Mouse (Mus musculus) left cerebral cortex, postnatal 14 days (tissue): ENCODE measurements around the gene Trim3. TPM values are rescaled to one million over a fixed set of nuclear protein-coding genes. Genes with fewer than 3 reads are reported as not detected.

Source experiments
- DNase-seq, 2 experiments: peaks; one replicate each; pipeline ENCODE4 v3.0.0; 2021 to 2022; ENCODE audit warnings: low spot score in 2 of 2, mixed read lengths in 1 of 2
- intact Hi-C: fragments of 180-260 bp; cut with DNase I; formaldehyde crosslinking; loops from one replicate; pipeline ENCODE4 v1.15.1; 2025
- total RNA-seq, 2 experiments: library from RNA; stranded (reverse); gene quantifications; 2 replicates each; pipeline ENCODE4 v1.2.3; 2021

The Trim3 gene
- total RNA-seq, 2 experiments from 2014 or later = 146 to 148 TPM

DNA sequence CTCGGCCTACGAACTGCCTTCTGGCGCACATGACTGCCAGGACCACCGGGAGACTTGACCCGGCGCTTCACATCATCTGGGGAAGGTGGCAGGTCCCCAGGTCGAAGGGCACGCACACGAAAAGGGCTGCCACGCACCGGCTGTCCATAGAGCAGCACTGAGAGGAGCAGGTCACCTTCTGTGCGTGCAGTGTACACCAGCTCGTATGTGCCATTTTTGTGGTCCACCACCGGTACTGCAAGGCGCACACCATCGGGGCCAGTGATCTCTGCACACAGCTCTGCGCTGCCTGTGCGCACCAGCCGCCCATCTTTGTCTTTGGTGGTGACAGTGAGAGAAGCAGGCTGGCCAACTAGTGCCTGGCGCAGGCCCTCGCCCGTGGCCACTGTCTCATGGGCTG, 15.6 kb downstream of the Trim3 start:
- DNase-seq = no peak
- intact Hi-C loops = no loop called here

DNA sequence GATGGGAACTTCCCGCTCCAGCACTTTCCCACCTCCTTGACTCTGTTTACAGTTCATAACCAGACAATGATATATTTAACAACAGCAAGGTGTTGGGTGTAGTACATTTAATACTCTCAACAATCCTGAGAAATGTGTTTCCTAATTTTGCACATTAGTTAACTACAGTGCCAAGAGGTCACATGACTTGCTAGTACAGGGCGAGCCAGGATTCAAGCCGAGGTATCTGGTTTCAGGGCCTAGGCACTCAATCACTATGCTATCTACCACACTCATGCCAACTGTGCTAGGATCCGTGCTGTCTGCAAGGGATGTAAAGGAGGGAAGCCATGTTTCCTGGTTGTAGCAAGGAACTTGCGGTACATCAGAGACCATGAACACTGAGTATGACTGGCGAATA, 16.8 kb downstream of the Trim3 start:
- no peak for DNase-seq
- intact Hi-C loops = no loop called here

DNA sequence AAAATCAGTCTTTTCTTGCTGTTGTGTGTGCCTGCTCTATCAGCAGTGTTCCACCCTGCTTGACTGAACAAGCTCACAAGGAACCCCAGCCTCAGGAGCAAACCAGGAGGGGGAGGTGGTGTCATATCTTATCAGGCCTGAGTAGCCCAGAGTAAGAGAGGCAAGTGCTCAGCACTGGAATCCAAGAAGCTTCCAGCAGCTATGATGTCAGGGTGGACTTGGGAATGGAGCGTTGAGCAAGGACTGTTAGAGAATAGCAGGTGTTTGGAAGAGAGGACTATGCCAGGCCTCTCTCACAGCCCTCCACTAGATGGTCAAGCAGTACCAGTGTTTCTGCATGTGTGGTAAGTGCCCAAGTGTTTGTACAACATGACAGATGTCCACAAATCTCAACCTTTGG, 17.7 kb downstream of the Trim3 start:
- intact Hi-C loops = no loop called here
- DNase-seq = no peak

DNA sequence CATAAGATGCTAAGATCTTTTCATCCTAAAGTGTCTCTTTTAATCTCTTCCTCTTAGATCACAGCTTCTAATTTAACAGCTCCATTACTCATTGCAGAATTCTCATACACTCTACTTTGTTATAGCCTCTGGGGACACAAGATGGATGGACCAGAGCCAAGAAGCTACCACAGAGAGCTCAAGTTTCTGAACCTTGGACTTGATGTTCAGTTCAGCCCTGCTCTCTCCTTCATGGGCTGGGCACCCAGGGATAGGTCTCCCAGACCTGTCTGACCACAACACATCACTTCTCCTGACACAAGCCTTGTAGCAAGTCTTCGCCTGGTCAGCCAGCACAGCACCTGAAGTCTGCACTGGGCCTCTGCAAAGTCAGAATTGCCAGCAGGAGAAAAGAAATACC, 19.0 kb downstream of the Trim3 start:
- intact Hi-C loops = loop anchor here (1.0 kb wide), 1 partner anchor 17 kb away; no protein-coding TSS in a partner anchor

DNA sequence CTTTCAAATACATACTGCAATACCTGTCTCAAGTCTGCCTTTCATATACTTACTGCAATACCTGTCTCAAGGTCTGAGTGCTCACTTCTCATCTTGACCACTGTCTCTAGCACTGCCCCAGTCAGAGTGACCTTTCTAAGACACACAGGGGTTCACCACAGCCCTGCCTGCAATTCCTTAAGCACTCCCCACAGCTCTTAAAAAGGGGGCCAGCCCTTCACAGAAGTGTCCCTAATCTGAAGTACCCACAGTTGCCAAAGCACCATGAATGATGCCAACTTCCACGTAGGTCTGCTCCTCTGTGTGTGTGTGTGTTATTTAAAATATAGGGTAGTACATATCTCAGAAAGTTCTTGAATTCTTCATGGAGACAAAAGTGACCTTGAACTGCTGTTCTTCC, 21.6 kb downstream of the Trim3 start:
- no peak for DNase-seq
- intact Hi-C loops = no loop called here

More for the DNA sequence above, 19.0 kb downstream of the Trim3 start:
- no peak for DNase-seq

DNA sequence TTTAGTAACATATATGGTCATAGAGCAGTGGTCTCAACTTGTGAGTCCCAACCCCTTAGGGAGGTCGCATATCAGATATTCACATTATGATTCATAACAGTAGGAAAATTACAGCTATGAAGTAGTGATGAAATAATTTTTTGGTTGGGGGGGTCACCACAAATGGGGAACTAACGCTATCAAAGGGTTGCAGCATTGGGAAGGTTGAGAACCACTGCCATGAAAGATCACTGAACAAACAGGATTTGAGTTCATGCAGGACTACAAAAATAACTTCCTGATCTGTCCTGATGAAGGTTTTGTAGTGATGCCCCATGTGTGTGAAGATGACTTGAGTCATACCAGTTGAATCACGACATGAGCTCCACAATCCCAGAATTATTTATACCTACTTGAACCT, 24.9 kb downstream of the Trim3 start:
- no peak for DNase-seq
- intact Hi-C loops = no loop called here

DNA sequence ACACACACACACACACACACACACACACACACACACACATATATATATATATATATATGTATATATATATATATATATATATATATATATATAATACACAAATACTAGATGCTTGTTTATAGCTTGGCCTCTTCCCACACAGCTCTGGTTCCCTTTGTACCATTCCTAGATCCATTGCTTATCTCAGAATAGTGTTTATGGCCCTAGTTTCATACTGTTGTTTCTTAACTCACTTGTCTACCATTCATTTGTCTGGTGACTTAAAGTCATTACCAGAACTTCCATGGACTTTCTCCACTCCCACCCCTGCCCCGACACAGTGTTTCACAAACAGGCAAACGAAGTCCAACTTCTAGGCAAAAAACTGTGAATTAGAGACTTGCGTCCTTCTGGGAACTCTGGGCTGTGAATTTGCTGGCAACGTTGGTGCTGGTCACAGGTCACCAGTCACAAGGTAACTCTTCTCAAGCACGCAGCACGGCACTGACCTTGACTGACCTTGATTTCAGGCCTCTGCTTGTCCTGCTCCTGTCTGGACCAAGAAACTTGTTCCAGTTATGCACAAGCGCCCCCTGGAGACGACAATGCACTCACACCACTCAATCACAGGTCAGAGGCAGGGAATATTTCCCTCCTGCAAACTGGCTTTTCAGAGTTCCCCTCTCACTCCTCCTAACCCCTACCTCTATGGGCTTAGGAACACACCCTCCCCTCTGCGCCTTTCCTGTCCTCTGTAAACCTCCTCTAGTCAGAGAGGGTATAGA, 30.3 kb downstream of the Trim3 start:
- DNase-seq = peak; percentile 48 to 72

DNA sequence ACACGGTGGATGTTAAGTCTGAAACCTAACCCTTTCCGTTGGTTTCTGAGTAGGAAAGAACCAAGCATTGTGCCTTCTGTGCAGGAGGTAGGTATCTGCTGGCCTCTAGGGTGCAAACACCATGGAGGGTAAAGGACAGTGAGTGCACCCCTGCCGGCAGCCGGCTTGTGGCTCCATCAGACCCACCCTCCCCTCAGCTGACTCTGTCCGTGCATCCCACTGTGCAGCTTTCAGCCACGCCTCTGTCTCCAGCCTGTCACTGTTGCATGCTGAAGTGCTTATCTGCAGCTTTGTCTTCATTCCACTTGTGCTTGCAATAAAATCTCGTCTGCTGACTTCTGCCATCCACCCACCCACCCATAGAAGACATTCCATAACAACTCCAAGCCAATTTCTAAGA, 43.3 kb downstream of the Trim3 start:
- intact Hi-C loops = no loop called here
- DNase-seq = no peak

More for the DNA sequence above, 30.3 kb downstream of the Trim3 start:
- intact Hi-C loops = loop anchor here (5.0 kb wide), 1 partner anchor 51 kb away; the partner anchor contains the start of gene Smpd1

DNA sequence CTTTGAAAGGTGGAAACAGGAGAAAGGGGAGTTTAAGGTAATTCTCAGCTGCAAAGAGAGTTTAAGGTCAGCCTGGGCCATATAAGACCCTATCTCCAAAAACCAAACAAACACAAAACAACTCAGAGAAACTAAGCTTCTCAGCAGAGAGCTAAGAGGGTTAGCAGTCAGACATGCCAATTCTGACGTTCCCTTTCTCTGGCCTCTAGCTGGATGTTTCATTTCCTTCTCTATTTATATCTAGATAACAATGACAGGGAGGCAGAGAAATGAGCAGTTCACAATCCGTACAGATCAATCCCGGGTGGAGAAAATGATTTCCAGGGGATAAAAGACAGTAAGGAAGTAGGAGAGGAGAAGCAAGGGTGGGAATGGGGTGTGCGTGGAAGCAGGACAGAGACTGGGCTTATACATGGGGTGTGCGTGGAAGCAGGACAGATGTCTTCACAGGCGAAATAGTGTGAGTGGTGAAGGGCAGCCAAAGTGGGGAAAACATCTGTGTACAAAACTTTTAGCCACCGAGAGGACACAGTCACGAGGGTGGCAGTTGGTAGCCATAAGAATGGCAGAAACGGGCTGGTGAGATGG, 45.0 kb downstream of the Trim3 start:
- intact Hi-C loops = no loop called here
- no peak for DNase-seq

DNA sequence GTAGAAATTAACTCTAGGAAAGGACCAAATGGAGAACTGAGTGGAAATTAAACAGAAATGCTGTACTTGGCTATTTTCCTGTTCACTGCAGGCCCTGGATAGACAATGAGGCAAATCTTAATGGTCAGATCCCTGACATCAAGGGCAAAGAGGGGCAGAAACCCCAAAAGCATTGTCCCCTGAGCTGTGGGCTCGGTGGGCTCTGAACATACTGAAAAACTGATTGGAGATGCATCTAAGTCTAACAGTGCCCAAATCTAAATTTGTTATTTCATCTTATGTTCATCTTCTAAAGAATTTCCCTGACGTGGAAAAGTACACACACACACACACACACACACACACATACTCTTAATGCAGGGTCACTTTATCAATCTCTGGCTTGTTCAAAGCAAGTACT, 51.4 kb downstream of the Trim3 start:
- intact Hi-C loops = no loop called here
- DNase-seq = no peak

DNA sequence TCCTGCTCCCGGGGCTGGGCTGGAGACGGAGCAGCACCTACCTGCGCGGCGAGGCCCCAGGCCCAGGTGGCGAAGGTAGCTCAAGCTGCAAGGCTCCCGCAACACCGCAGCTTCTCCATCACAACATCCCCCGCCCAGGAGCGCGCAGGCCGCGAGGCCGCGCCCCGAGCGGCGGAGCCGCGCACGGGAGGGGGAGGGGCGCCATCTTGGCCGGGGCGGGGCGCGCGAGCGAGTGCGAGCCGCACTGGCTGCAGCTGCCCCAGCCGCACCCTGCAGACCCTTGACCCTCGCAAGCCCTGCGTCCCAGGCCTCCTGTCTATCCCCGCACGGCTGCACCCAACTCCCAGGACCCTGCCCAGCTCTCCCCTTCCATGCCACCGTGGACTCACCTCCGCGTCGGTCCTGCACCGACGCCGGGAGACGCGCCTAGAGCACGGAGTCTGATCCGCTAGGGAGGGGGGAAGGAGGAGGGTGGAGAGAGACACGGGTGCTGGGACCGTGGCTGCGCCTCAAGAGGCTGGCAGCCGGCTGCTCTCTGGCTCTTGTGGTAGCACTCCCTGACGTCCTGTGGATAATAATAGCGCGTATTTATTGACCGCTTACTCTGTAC, 52.2 kb downstream of the Trim3 start, which contains the start of gene Apbb1:
Gene Apbb1, minus strand, starts transcription at position 560 of the 610 bp plus-strand sequence.
- intact Hi-C loops = no loop called here
- DNase-seq = peak; percentile 71 to 76

DNA sequence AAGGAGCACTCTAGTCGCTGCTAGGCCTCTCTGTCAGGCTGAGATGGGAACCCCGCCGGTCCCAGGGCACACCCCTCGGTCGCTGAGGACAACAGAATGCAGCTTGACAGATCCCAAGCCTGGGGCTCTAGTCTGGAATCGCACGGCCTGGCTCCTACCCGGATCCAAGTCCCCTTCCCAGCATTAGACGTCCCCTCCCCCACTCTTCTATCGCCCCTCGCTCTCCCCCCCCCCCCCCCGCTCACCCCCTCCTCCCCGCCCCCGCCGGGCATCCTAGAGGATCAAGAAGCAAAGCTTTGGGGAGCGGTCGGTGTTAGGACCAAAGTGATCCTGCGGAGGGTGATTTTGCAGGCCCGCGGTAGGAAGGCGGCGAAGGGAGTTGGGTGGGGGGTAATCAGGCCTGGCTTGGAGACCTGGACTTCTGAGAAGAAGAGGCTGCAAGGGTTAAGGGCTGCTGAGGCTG, 52.7 kb downstream of the Trim3 start:
- intact Hi-C loops = no loop called here
- DNase-seq = no peak

DNA sequence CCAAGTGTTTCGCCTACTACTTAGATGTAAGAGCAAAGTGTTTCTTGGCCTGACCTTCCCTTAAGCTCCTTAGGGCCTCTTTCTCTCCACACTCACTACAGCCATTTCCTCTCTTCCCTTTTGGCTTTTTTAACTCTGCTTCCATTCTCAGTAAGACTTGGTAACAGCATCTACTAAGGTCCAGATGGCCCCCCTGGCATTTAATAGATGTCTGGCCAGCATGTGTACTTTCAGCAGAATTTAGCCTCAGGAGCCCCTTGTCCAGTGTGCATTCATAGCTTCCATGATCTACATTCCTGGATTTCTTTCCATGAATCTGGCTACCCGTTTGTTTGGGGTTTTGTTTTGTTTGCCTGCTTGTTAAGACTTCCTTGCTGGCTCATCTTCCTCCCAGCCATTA, 54.9 kb downstream of the Trim3 start:
- DNase-seq = no peak
- intact Hi-C loops = no loop called here

DNA sequence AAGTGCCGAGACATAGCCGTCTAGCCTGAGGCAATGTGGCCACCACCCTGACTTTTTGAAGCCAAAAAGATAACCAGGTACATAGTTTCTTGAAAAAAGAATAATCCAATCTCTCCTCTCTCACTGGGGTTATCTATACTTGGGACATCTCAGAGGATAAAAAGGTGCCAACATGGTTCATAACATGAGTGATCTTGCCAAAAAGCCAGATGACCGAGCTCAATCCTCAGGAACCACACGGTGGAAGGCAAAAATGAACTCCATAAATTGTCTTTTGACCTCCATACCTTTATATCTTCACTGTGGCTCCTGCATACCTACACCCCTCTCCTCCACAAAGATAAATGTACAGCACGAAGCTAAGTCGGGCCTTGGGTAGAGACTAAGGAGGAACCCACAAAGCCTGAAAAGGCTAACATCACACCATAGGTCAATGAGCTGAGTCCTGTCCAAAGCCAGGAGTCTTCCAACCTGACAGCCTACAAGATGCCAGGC, 55.9 kb downstream of the Trim3 start:
- intact Hi-C loops = no loop called here

DNA sequence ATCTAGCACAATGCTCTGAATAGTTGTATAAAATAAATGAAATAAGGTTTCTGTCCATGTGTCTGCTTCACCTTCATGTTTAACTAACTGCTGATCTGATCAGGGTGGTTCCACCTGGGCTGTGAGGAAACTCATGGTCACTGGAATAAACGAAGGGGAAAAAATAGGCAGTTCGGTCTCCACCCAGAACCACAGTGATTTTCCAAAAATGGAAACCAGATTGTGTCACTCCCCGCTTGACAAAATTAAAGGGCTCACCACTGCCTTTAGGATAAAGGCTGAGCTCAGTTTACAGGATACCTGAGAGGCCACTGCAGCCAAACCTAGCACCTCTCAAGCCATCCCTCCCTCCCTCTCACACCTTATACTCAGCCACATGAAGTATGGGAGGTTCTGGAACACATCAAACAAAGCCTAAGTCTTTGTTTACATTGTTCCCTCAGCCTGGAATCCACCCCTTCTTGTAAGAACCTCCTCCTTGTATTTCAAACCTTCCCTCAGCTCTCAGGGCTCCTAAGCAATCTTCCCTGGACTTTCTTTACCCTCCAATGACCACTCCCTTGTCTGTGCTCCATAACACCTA, 57.1 kb downstream of the Trim3 start:
- intact Hi-C loops = no loop called here
- no peak for DNase-seq

More for the DNA sequence above, 55.9 kb downstream of the Trim3 start:
- no peak for DNase-seq

DNA sequence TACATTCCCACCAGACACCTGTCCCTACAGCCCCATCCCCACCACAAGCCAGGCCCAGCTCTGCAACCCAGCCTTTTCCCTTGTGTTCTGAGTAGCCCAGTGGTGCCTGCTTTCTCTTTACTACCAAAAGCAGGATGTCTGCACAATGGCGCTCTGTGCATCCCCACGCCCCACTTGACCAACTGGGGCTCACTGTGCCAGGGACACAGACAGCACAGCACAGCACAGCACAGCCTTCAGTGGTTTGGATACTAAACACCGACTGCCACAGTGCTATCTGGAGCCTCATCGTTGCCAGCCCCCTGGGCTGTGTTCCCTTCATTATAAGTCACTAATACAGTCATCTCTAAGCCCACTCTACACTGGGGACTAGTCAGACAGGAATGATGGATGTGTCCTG, 58.8 kb downstream of the Trim3 start:
- DNase-seq = no peak
- intact Hi-C loops = no loop called here

DNA sequence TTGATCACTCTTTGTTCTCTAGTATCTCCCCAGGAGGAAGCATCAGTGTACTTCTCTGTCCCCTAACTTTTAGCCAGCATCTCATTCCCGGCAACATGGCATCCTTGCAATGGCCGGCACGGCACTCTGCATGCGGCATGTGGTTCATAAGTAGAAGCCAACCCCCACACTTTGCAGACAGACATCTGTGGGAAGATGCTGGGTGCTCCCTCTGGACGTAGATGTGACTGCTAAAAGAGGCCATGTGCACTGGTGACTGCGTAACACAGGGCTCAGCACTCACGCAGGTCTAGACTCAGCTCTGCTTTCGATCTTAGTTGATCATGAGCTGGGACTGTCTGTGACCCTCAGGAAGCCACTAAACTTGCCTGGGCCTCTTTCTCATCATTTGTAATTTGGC, 60.4 kb downstream of the Trim3 start:
- intact Hi-C loops = no loop called here
- DNase-seq = no peak

DNA sequence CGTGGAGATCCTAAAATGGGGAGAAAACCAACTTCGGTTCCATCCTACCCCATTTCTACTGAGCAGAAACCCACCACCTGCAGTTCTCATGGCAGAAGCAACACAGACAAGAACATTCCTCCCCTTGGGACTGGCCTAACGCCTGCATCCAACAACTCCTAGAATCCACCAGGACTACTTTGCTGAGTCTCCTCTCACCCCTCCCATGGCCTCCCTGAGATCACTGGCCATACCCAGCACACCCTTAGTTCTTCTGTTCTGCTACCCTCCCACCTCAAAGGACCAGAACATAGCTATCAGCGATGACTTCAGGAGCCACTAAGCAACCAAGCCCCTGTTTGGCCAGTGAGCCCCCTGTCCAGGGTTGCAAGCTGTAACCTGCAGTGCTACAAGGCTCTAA, 62.6 kb downstream of the Trim3 start:
- intact Hi-C loops = no loop called here
- DNase-seq = no peak

DNA sequence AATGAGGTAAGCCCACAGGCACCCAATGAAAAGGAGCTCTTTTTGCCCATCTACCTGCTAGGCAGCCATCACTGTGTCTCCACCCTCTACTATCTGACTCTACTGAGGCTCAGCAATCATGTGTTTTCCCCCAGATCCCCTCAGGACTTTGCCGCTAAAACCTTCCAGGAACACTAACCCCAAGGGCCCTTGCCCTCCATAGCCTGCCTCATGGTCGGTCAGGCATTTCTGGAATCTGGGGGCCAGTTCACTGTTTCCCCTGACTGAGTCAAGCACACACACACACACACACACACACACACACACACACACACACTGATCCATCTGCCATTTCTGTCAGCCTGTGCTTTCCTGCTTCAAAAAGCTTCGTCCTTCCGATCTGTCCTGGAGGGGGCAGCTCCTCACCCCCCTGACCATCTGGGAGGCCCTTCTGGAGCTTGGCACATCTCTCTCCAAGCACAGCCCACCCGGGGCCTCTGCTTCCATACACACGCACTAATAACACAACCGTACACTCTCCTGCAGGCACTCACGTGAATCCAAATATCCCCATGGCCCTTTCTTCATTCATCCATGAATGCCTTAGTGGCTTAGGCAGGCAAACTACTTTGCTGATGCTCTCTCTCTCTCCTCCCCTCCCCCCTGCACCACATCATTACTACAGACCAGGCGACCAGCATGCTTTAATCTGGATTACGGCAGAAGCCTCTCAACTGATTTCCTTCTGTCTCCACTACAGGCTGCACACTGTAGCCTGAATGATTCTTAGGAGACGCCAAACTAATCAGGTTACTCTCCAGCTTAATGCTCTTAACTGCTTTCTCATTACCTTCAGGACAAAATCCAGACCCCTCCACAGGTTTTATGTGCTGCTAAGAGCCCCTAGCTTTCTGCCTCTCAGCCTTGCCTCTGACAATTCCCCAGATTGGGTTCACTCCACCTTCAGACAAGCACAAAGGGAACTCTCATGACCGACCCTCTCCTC, 63.6 kb downstream of the Trim3 start:
- DNase-seq = peak in 1 of 2 experiments; percentile 57
- intact Hi-C loops = loop anchor here (5.0 kb wide), 1 partner anchor 62 kb away; the partner anchor contains the start of gene Trim3
